16 mouse cellular contexts compared by ENCODE assay signal in the genomic region with DNA sequence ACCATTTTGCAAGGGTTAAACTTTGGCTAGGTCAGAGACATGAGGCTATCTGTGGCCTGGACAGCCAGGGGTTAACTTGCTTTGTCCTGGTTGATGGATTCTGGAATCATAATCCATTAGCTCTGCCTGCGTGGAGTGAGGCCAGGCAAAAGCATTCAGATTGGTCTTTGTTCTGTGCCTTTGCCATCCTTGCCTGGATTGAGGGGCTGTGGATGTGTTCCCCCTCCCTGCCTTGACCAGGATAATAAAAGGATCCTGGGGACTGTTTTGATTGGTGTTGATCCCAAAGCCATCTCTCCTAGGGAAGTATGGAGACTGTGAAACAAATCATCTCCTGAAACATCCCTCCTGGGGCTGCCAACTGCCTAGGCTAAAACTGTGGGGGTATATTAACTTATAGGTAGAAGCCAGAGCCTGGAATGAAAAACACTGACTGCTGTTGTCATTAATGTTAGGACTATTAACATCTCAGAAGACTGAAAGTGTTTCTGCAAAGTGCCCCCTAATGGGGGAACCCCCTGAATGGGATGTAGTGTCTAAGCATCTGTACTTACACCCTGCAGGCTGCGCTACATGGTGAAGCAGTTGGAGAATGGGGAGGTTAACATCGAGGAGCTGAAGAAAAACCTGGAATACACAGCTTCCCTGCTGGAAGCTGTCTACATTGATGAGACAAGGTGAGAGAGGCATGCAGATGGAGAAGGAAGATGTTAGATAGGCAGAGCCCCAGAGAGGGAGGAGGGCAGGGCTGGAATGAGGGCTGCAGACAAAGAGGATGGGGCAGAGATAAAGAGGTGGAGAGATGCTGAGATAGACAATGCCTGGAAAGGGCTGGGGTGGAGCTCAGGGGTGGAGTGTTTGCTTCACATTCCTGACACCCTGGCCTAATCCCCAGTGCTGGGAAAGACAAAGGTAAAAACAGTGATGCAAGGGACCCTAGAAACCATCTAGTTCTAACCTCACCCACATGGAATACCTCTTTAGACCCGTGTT. TPM values are rescaled to one million over a fixed set of nuclear protein-coding genes. Genes with fewer than 3 reads are reported as not detected.
DNase-seq lines count a peak whose midpoint lies in the region; ATAC-seq and TF ChIP-seq lines count a peak whose summit lies in the region.
"Had no signal": no experiment of that assay in that cellular context is flagged by ENCODE, and none has a peak within 500 bp of the region (broad histone marks: within the 10 kb centered on the region; RNA-seq: fewer than 3 reads in every experiment).

No protein-coding gene starts in this region.

- no peaks in the 10 kb centered on the region for H3K27me3 ChIP-seq in forebrain, embryonic 16.5 days (replicated peaks; ENCODE audit: control insufficient read depth, insufficient read depth, low read length)
- no peaks in the 10 kb centered on the region for H3K27me3 ChIP-seq in midbrain, embryonic 14.5 days (ENCODE audit: control insufficient read depth, insufficient read depth, low read length)

- H3K4me3 ChIP-seq in forebrain, embryonic 16.5 days (replicated peaks; ENCODE audit: low read length): no peak overlapping the region
- no peak overlapping the region for H3K4me3 ChIP-seq in midbrain, embryonic 14.5 days (replicated peaks; ENCODE audit: low read depth, low read length)

- DNase-seq in ES-CJ7 (ENCODE audit: low read depth, low spot score): peak; percentile 96
- peak; percentile 91 for DNase-seq in brain, embryonic 14.5 days (ENCODE audit: low read depth)
- DNase-seq in midbrain, embryonic 14.5 days: peak; percentile 80
- DNase-seq in spleen, adult 18-20 months: no peak
- DNase-seq in layer of hippocampus, adult 9-10 months (ENCODE audit: low spot score): no peak
- no peak for DNase-seq in right cerebral cortex, postnatal 25 days
- no peak for DNase-seq in gastrocnemius, adult 18-20 months (ENCODE audit: low spot score)
- DNase-seq: cerebellum, adult 9-10 months; thymus, postnatal 4 days had no signal

- peak overlapping the region; percentile 87 for H3K27ac ChIP-seq in forebrain, embryonic 16.5 days (ENCODE audit: low read length)
- peak overlapping the region; percentile 88 for H3K27ac ChIP-seq in midbrain, embryonic 14.5 days (replicated peaks; ENCODE audit: low read depth, low read length)
- H3K27ac ChIP-seq: kidney, postnatal 0 days had no signal

- peaks cover 14% of the 10 kb centered on the region for H3K36me3 ChIP-seq in forebrain, embryonic 16.5 days (ENCODE audit: control insufficient read depth, insufficient read depth)
- peaks cover 24% of the 10 kb centered on the region for H3K36me3 ChIP-seq in midbrain, embryonic 14.5 days (ENCODE audit: control insufficient read depth, insufficient read depth, low read length)

- H3K4me2 ChIP-seq in forebrain, embryonic 16.5 days (ENCODE audit: low read length): peak overlapping the region; percentile 31
- H3K4me2 ChIP-seq in midbrain, embryonic 14.5 days (ENCODE audit: low read length): peak overlapping the region; percentile 35

- WGBS in forebrain, embryonic 16.5 days: 5% methylated on average over 4 of the region's 4 CpGs
- 5% methylated on average over 4 of the region's 4 CpGs for WGBS in midbrain, embryonic 14.5 days

- no peak for TF ChIP-seq CTCF in brain, embryonic 14.5 days (IDR thresholded peaks at IDR 0.05; ENCODE audit: borderline replicate concordance, extremely low read depth, insufficient read depth, insufficient read length)

- H3K9me3 ChIP-seq in forebrain, embryonic 16.5 days (ENCODE audit: control insufficient read depth, low read length): no peaks in the 10 kb centered on the region
- no peaks in the 10 kb centered on the region for H3K9me3 ChIP-seq in midbrain, embryonic 14.5 days (ENCODE audit: control insufficient read depth, low read length)

- H3K4me1 ChIP-seq in forebrain, embryonic 16.5 days (replicated peaks; ENCODE audit: control insufficient read depth, insufficient read depth, low read length): peaks cover 65% of the 10 kb centered on the region
- H3K4me1 ChIP-seq in midbrain, embryonic 14.5 days (ENCODE audit: control insufficient read depth, insufficient read depth, low read length): peaks cover 56% of the 10 kb centered on the region

- H3K9ac ChIP-seq in forebrain, embryonic 16.5 days (replicated peaks; ENCODE audit: low read depth, low read length): peak overlapping the region; percentile 44; the same call in 1 of the 2 replicates
- H3K9ac ChIP-seq in midbrain, embryonic 14.5 days (replicated peaks; ENCODE audit: low read length): no peak overlapping the region; the same call in 1 of the 2 replicates

- TF ChIP-seq POLR2A in brain, embryonic 14.5 days (IDR thresholded peaks at IDR 0.05; ENCODE audit: borderline replicate concordance, extremely low read depth, insufficient read depth, insufficient read length, poor library complexity, severe bottlenecking): no peak

- ATAC-seq in forebrain, embryonic 16.5 days: peak; percentile 29
- peak; percentile 80 for ATAC-seq in midbrain, embryonic 14.5 days (ENCODE audit: low FRiP score, low TSS enrichment)

RNA-seq across cellular contexts. Expression of a gene that starts 16.8 kb away (rescaled TPM):
- 92.4 and 94.5 TPM in 2 replicates for polyA plus RNA-seq in brain, embryonic 14.5 days (2012; rRNA removed)
- polyA plus RNA-seq in forebrain, embryonic 16.5 days (2015; fragmentation: Nextera tagmentation; extraction: Ambion mirVana): 71.0 and 77.1 TPM in 2 replicates
- 81.6 and 90.8 TPM in 2 replicates for polyA plus RNA-seq in midbrain, embryonic 14.5 days (2014; fragmentation: Nextera tagmentation; extraction: Ambion mirVana)
- total RNA-seq in gastrocnemius, adult 18-20 months (2021): under 1 TPM; 0.30 to 0.81 TPM

RNA-seq across cellular contexts. Expression of a gene that starts 18.1 kb away (rescaled TPM):
- 63.5 and 68.4 TPM in 2 replicates for polyA plus RNA-seq in brain, embryonic 14.5 days (2012; rRNA removed)
- polyA plus RNA-seq in forebrain, embryonic 16.5 days (2015; fragmentation: Nextera tagmentation; extraction: Ambion mirVana): 89.0 and 108 TPM in 2 replicates
- polyA plus RNA-seq in midbrain, embryonic 14.5 days (2014; fragmentation: Nextera tagmentation; extraction: Ambion mirVana): 110 and 146 TPM in 2 replicates
- 100 to 1,000 TPM in 1 of 2 experiments, 10 to 100 TPM in 1; 92.3 to 143 TPM for total RNA-seq in gastrocnemius, adult 18-20 months (2021)
- total RNA-seq: MEL had no signal

RNA-seq across cellular contexts. Expression of a gene that starts 45.2 kb away (rescaled TPM):
- not detected in 2 replicates for polyA plus RNA-seq in brain, embryonic 14.5 days (2012; rRNA removed)
- polyA plus RNA-seq in forebrain, embryonic 16.5 days (2015; fragmentation: Nextera tagmentation; extraction: Ambion mirVana): not detected in 2 replicates
- polyA plus RNA-seq in midbrain, embryonic 14.5 days (2014; fragmentation: Nextera tagmentation; extraction: Ambion mirVana): not detected in 2 replicates
- total RNA-seq in gastrocnemius, adult 18-20 months (2021): not detected
- total RNA-seq: adrenal gland, postnatal 36 days; left cerebral cortex, postnatal 36 days; MEL had no signal
- polyA plus RNA-seq: heart, embryonic 16.5 days; kidney, postnatal 0 days; lung, embryonic 16.5 days had no signal

Comparison
In these comparisons a context has a peak if more than half of its experiments do, and no peak if none do; other contexts are left out.
1. DNase-seq: peak in ES-CJ7 (single experiment), brain, embryonic 14.5 days (single experiment) and midbrain, embryonic 14.5 days (single experiment); none in spleen, adult 18-20 months (0 of 2), layer of hippocampus, adult 9-10 months (single experiment), right cerebral cortex, postnatal 25 days (single experiment) and gastrocnemius, adult 18-20 months (single experiment).